Mouse (Mus musculus) inflammation-experienced regulatory T-cells, adult 6 months (primary cell): ENCODE results near the gene Slc35e3. TPM values are rescaled to one million over a fixed set of nuclear protein-coding genes. Genes with fewer than 3 reads are reported as not detected.
"Not testable (repeated sequence)": the region's sequence is repeated elsewhere in the genome, so short reads cannot be mapped to it uniquely, and the experiment has no call there.

Experiments used
- ATAC-seq: one replicate; pipeline ENCODE4 v1.8.0; 2017
- polyA plus RNA-seq, 3 experiments: library from polyadenylated mRNA; unstranded; fragments of 100-300 nt; shearing (Covaris generic); gene quantifications; one replicate each; pipeline ENCODE4 v1.2.1; 2017

Gene Slc35e3
- polyA plus RNA-seq, 3 experiments from 2014 or later, result 1.8 to 3.5 (median 2.8) TPM

GRCm38 (mm10) chr10:117749050-117749686, 3.0 kb upstream of the Slc35e3 start:
- no peak for ATAC-seq

GRCm38 (mm10) chr10:117748276-117749049, 2.3 kb upstream of the Slc35e3 start:
- no peak for ATAC-seq

GRCm38 (mm10) chr10:117747711-117748110, 1.5 kb upstream of the Slc35e3 start:
- ATAC-seq, result no peak

GRCm38 (mm10) chr10:117745570-117746296, 432 bp downstream of the Slc35e3 start:
- peak; percentile 36 for ATAC-seq

- ATAC-seq, result no peak
Measured at GRCm38 (mm10) chr10:117743917-117744316, 2.2 kb downstream of the Slc35e3 start.

- no peak for ATAC-seq
Measured at GRCm38 (mm10) chr10:117743182-117743581, 3.0 kb downstream of the Slc35e3 start.

- no peak for ATAC-seq
Measured at GRCm38 (mm10) chr10:117742618-117743017, 3.5 kb downstream of the Slc35e3 start.

- no peak for ATAC-seq
Measured at GRCm38 (mm10) chr10:117741698-117742475, 4.3 kb downstream of the Slc35e3 start.

GRCm38 (mm10) chr10:117740921-117741320, 5.2 kb downstream of the Slc35e3 start:
- no peak for ATAC-seq

- no peak for ATAC-seq
Measured at GRCm38 (mm10) chr10:117740171-117740570, 6.0 kb downstream of the Slc35e3 start.

GRCm38 (mm10) chr10:117739648-117739948, 6.6 kb downstream of the Slc35e3 start:
- no peak for ATAC-seq

GRCm38 (mm10) chr10:117738928-117739647, 7.1 kb downstream of the Slc35e3 start:
- no peak for ATAC-seq

- no peak for ATAC-seq
Measured at GRCm38 (mm10) chr10:117738140-117738921, 7.8 kb downstream of the Slc35e3 start.

- ATAC-seq, result not testable (repeated sequence)
Measured at GRCm38 (mm10) chr10:117737498-117737897, 8.7 kb downstream of the Slc35e3 start.

- ATAC-seq, result no peak
Measured at GRCm38 (mm10) chr10:117737075-117737474, 9.1 kb downstream of the Slc35e3 start.

- no peak for ATAC-seq
Measured at GRCm38 (mm10) chr10:117736573-117736972, 9.6 kb downstream of the Slc35e3 start.

GRCm38 (mm10) chr10:117735396-117735795, 10.8 kb downstream of the Slc35e3 start:
- ATAC-seq, result not testable (repeated sequence)

- not testable (repeated sequence) for ATAC-seq
Measured at GRCm38 (mm10) chr10:117734104-117734852, 11.9 kb downstream of the Slc35e3 start.

GRCm38 (mm10) chr10:117733626-117734025, 12.5 kb downstream of the Slc35e3 start:
- not testable (repeated sequence) for ATAC-seq

- no peak for ATAC-seq
Measured at GRCm38 (mm10) chr10:117732962-117733592, 13.1 kb downstream of the Slc35e3 start.
